Mouse (Mus musculus) kidney, postnatal 10 days (tissue): Measurements from ENCODE around the gene Kcnma1.

Experiments
- DNase-seq: peaks from one replicate; pipeline ENCODE4 v3.0.0; 2021; ENCODE audit warnings: mixed read lengths

Gene Kcnma1

GRCm38 (mm10) chr14:23959061-23959460 lies 55.2 kb downstream of the Kcnma1 start:
- peak; percentile 23 for DNase-seq

- DNase-seq = no peak
Measured at GRCm38 (mm10) chr14:23957270-23957669, 57.0 kb downstream of the Kcnma1 start.

- DNase-seq = no peak
Measured at GRCm38 (mm10) chr14:23943876-23944275, 70.4 kb downstream of the Kcnma1 start.

- DNase-seq = no peak
Measured at GRCm38 (mm10) chr14:23943152-23943551, 71.1 kb downstream of the Kcnma1 start.

- no peak for DNase-seq
Measured at GRCm38 (mm10) chr14:23942103-23942502, 72.2 kb downstream of the Kcnma1 start.

- no peak for DNase-seq
Measured at GRCm38 (mm10) chr14:23935016-23935415, 79.3 kb downstream of the Kcnma1 start.

GRCm38 (mm10) chr14:23931671-23932071 lies 82.6 kb downstream of the Kcnma1 start:
- DNase-seq = peak; percentile 10

- no peak for DNase-seq
Measured at GRCm38 (mm10) chr14:23929168-23929567, 85.1 kb downstream of the Kcnma1 start.

GRCm38 (mm10) chr14:23923356-23923755 lies 90.9 kb downstream of the Kcnma1 start:
- DNase-seq = no peak

- no peak for DNase-seq
Measured at GRCm38 (mm10) chr14:23922755-23923154, 91.5 kb downstream of the Kcnma1 start.

- DNase-seq = no peak
Measured at GRCm38 (mm10) chr14:23911108-23911629, 103.1 kb downstream of the Kcnma1 start.

- DNase-seq = no peak
Measured at GRCm38 (mm10) chr14:23908564-23908963, 105.7 kb downstream of the Kcnma1 start.

- no peak for DNase-seq
Measured at GRCm38 (mm10) chr14:23902636-23903279, 111.5 kb downstream of the Kcnma1 start.

GRCm38 (mm10) chr14:23899462-23899861 lies 114.8 kb downstream of the Kcnma1 start:
- no peak for DNase-seq

GRCm38 (mm10) chr14:23897815-23898214 lies 116.5 kb downstream of the Kcnma1 start:
- DNase-seq = no peak

GRCm38 (mm10) chr14:23896036-23896435 lies 118.3 kb downstream of the Kcnma1 start:
- no peak for DNase-seq

GRCm38 (mm10) chr14:23886112-23886511 lies 128.2 kb downstream of the Kcnma1 start:
- DNase-seq = no peak

GRCm38 (mm10) chr14:23885539-23885938 lies 128.8 kb downstream of the Kcnma1 start:
- peak; percentile 20 for DNase-seq

GRCm38 (mm10) chr14:23885071-23885470 lies 129.2 kb downstream of the Kcnma1 start:
- no peak for DNase-seq

- DNase-seq = no peak
Measured at GRCm38 (mm10) chr14:23882001-23882400, 132.3 kb downstream of the Kcnma1 start.

- peak; percentile 55 for DNase-seq
Measured at GRCm38 (mm10) chr14:23879331-23879730, 135.0 kb downstream of the Kcnma1 start.

GRCm38 (mm10) chr14:23877561-23877960 lies 136.7 kb downstream of the Kcnma1 start:
- no peak for DNase-seq

- DNase-seq = no peak
Measured at GRCm38 (mm10) chr14:23874545-23874944, 139.7 kb downstream of the Kcnma1 start.

GRCm38 (mm10) chr14:23857034-23857433 lies 157.3 kb downstream of the Kcnma1 start:
- DNase-seq = no peak

GRCm38 (mm10) chr14:23854946-23855345 lies 159.3 kb downstream of the Kcnma1 start:
- DNase-seq = peak; percentile 13
